Mouse (Mus musculus): Measurements from ENCODE around the gene Mipep. TPM values are rescaled to one million over a fixed set of nuclear protein-coding genes. Genes with fewer than 3 reads are reported as not detected.

The Mipep gene
- polyA plus RNA-seq, 1 experiment from 2014 or later = 23.6 TPM

GRCm38 (mm10) chr14:60805871-60806270 is 21.5 kb downstream of the Mipep start:
- Histone ChIP-seq H3K9ac (no peak overlapping the region), H3K9me3 (no peaks in the 10 kb centered on the region), H3K4me1 (0 out of 2 replicates have a peak, but pooled peaks cover 9% of the 10 kb centered on the region), H3K4me2 (no peak overlapping the region), H3K27ac (no peak overlapping the region), H3K27me3 (no peaks in the 10 kb centered on the region), H3K36me3 (peaks cover 17% of the 10 kb centered on the region; the same call in 1 of the 2 replicates), H3K4me3 (no peak overlapping the region)
- no peak for ATAC-seq (ENCODE audit: borderline replicate concordance, extremely low read depth, low FRiP score, low TSS enrichment)
- WGBS = 94% methylated on average over 1 of the region's 1 CpGs

DNA sequence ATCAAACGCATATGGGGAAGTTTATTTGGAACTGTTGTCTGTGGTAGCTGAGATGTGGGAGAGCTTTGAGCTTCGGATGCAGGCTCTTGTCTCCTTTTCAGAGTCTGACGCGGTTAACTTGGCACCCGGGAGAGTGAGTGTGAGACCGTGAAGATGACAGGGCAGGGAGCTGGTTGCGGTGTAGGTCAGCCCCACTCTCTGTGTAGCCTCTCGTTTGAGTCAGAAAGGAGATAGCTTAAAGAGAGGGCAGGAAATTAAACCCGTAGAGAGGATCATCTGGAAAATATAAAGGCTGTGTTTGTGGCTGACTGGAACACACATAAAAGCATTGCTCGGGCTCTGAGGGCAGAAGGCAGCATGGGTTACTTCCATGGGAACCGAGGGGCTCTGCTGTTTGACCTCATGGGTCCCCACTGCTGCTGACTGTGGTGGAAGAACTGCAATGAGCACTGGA is 22.5 kb downstream of the Mipep start:
- H3K27ac ChIP-seq = peak overlapping the region; percentile 26; the same call in 1 of the 2 replicates
- ATAC-seq (ENCODE audit: borderline replicate concordance, extremely low read depth, low FRiP score, low TSS enrichment) = no peak
- 30% methylated on average over 11 of the region's 11 CpGs for WGBS

DNA sequence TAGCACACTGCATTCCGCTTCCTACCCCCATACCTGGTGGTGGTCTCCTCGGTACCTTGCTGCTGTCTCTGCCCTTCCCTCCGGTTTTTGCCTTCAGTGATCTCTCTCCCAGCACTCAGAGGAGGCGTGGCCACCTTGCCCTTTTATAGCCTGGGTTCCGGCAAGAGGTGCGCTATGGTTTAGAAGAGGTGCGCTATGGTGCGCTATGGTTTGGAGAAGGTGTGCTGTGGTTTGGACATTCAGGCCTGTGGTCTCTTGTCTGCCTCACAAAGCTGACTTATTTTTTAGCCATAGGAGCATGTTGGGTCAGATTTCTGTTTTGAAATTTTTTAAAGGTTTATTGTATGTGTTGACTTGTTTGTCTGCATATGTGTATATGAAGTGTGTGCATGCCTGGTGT is 25.5 kb downstream of the Mipep start:
- Histone ChIP-seq H3K36me3 (peaks cover 10% of the 10 kb centered on the region; the same call in 1 of the 2 replicates), H3K9me3 (no peaks in the 10 kb centered on the region), H3K9ac (no peak overlapping the region), H3K27ac (no peak overlapping the region), H3K4me2 (no peak overlapping the region), H3K27me3 (no peaks in the 10 kb centered on the region), H3K4me1 (0 out of 2 replicates have a peak, but pooled peaks cover 11% of the 10 kb centered on the region), H3K4me3 (no peak overlapping the region)
- WGBS = 89% methylated on average over 8 of the region's 8 CpGs
- ATAC-seq (ENCODE audit: borderline replicate concordance, extremely low read depth, low FRiP score, low TSS enrichment) = no peak

More for the DNA sequence above, 22.5 kb downstream of the Mipep start:
- Histone ChIP-seq H3K4me3 (no peak overlapping the region), H3K4me1 (0 out of 2 replicates have a peak, but pooled peaks cover 9% of the 10 kb centered on the region), H3K4me2 (no peak overlapping the region), H3K9ac (no peak overlapping the region), H3K27me3 (no peaks in the 10 kb centered on the region), H3K36me3 (peaks cover 15% of the 10 kb centered on the region; the same call in 1 of the 2 replicates), H3K9me3 (no peaks in the 10 kb centered on the region)

- Histone ChIP-seq H3K9me3 (no peaks in the 10 kb centered on the region), H3K36me3 (peaks cover 10% of the 10 kb centered on the region; the same call in 1 of the 2 replicates), H3K9ac (no peak overlapping the region), H3K4me1 (0 out of 2 replicates have a peak, but pooled peaks cover 11% of the 10 kb centered on the region), H3K27me3 (no peaks in the 10 kb centered on the region), H3K4me3 (no peak overlapping the region), H3K4me2 (no peak overlapping the region), H3K27ac (no peak overlapping the region)
- 81% methylated on average over 4 of the region's 4 CpGs for WGBS
- ATAC-seq (ENCODE audit: borderline replicate concordance, extremely low read depth, low FRiP score, low TSS enrichment) = no peak
Observed at GRCm38 (mm10) chr14:60811547-60811946, 27.2 kb downstream of the Mipep start.

DNA sequence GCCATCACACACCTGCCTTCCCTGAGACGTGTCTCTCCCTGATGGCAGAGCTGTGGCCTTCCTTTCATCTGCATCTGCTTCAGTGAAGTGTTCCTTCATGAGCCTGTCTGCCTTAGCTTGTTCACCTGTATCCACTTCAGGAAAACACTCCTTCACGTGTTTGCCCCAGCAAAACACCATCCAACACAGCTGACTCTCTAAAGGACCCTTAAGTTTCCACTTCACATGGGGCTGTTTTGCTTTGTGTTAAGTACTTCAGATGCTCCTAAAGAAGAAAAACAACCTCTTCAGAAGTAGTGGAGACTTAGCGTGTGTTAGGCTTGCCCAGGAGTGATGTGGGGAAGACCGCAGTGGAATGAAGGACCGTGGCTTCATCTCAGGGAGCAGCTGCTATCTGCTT is 30.7 kb downstream of the Mipep start:
- Histone ChIP-seq H3K36me3 (0 out of 2 replicates have a peak, but pooled peaks cover 7% of the 10 kb centered on the region), H3K4me3 (no peak overlapping the region), H3K27ac (no peak overlapping the region), H3K27me3 (no peaks in the 10 kb centered on the region), H3K4me2 (no peak overlapping the region), H3K4me1 (peaks cover 11% of the 10 kb centered on the region), H3K9ac (no peak overlapping the region), H3K9me3 (no peaks in the 10 kb centered on the region)
- WGBS = 65% methylated on average over 5 of the region's 5 CpGs
- ATAC-seq (ENCODE audit: borderline replicate concordance, extremely low read depth, low FRiP score, low TSS enrichment) = peak; percentile 49; the same call in 1 of the 2 replicates

DNA sequence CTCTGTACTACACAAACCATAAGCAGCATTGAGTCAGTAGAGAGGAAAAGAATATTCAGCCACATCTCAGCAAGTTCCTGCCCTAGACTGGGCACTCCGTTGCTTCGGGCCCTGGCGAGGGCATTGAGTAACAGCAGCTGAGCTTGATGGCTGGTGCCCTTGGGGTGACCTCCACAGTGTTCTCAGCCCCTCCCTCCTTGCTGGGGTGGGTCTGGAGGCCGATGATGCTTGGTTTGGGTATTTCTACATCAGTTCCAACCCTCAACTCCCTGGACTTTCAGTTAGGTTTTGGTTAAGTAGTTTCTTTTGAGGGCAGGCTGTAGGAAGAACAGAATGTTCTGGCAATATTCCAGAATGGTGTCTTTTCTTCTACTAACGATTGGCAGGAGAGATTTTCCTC is 33.7 kb downstream of the Mipep start:
- H3K9me3 ChIP-seq = no peaks in the 10 kb centered on the region
- ATAC-seq (ENCODE audit: borderline replicate concordance, extremely low read depth, low FRiP score, low TSS enrichment) = peak; percentile 52; the same call in 1 of the 2 replicates
- WGBS = 48% methylated on average over 5 of the region's 5 CpGs
- H3K4me1 ChIP-seq = peaks cover 11% of the 10 kb centered on the region
- H3K4me2 ChIP-seq = no peak overlapping the region
- H3K27ac ChIP-seq = no peak overlapping the region
- no peak overlapping the region for H3K4me3 ChIP-seq
- no peaks in the 10 kb centered on the region for H3K27me3 ChIP-seq
- H3K36me3 ChIP-seq = 0 out of 2 replicates have a peak, but pooled peaks cover 7% of the 10 kb centered on the region
- H3K9ac ChIP-seq = no peak overlapping the region

DNA sequence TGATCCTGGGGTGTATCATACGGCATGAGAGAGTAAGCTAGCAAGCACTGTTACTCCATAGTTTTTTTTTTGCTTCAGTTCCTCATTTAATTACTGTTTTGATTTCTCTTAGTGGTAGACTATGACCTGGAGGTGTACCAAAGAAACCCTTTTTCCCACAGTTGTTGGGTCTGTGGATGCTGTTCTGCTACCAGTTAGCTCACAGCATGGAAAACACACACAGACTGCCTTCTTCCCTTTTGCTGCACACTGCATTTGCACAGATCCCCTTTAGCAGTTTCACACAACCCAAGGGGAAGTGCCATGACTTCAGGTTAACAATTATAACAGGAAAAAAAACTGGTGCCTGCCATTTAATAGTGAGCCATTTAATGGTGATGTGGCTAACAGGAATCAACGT is 45.7 kb downstream of the Mipep start:
- Histone ChIP-seq H3K4me1 (no peaks in the 10 kb centered on the region), H3K4me2 (no peak overlapping the region), H3K27ac (no peak overlapping the region), H3K9me3 (0 out of 2 replicates have a peak, but pooled peaks cover 5% of the 10 kb centered on the region), H3K4me3 (no peak overlapping the region), H3K27me3 (no peaks in the 10 kb centered on the region), H3K36me3 (peaks cover 20% of the 10 kb centered on the region), H3K9ac (no peak overlapping the region)
- no peak for ATAC-seq (ENCODE audit: borderline replicate concordance, extremely low read depth, low FRiP score, low TSS enrichment)
- 86% methylated on average over 2 of the region's 2 CpGs for WGBS

GRCm38 (mm10) chr14:60836709-60837108 is 52.3 kb downstream of the Mipep start:
- H3K4me2 ChIP-seq = no peak overlapping the region
- no peaks in the 10 kb centered on the region for H3K27me3 ChIP-seq
- 0 out of 2 replicates have a peak, but pooled peaks cover 5% of the 10 kb centered on the region for H3K9me3 ChIP-seq
- whole genome bisulfite sequencing = 79% methylated on average over 6 of the region's 6 CpGs
- no peak overlapping the region for H3K4me3 ChIP-seq
- no peak overlapping the region for H3K27ac ChIP-seq
- peaks cover 18% of the 10 kb centered on the region for H3K4me1 ChIP-seq
- H3K36me3 ChIP-seq = peaks cover 8% of the 10 kb centered on the region
- ATAC-seq (ENCODE audit: borderline replicate concordance, extremely low read depth, low FRiP score, low TSS enrichment) = no peak
- H3K9ac ChIP-seq = no peak overlapping the region

GRCm38 (mm10) chr14:60839654-60840053 is 55.3 kb downstream of the Mipep start:
- no peaks in the 10 kb centered on the region for H3K27me3 ChIP-seq
- no peak overlapping the region for H3K9ac ChIP-seq
- WGBS = 74% methylated on average over 8 of the region's 8 CpGs
- no peaks in the 10 kb centered on the region; the same call in 1 of the 2 replicates for H3K36me3 ChIP-seq
- H3K4me1 ChIP-seq = peaks cover 40% of the 10 kb centered on the region
- ATAC-seq (ENCODE audit: borderline replicate concordance, extremely low read depth, low FRiP score, low TSS enrichment) = no peak
- H3K4me2 ChIP-seq = no peak overlapping the region
- 0 out of 2 replicates have a peak overlapping the region, but pooled peaks have one; percentile 7 for H3K27ac ChIP-seq
- H3K4me3 ChIP-seq = no peak overlapping the region
- H3K9me3 ChIP-seq = no peaks in the 10 kb centered on the region

DNA sequence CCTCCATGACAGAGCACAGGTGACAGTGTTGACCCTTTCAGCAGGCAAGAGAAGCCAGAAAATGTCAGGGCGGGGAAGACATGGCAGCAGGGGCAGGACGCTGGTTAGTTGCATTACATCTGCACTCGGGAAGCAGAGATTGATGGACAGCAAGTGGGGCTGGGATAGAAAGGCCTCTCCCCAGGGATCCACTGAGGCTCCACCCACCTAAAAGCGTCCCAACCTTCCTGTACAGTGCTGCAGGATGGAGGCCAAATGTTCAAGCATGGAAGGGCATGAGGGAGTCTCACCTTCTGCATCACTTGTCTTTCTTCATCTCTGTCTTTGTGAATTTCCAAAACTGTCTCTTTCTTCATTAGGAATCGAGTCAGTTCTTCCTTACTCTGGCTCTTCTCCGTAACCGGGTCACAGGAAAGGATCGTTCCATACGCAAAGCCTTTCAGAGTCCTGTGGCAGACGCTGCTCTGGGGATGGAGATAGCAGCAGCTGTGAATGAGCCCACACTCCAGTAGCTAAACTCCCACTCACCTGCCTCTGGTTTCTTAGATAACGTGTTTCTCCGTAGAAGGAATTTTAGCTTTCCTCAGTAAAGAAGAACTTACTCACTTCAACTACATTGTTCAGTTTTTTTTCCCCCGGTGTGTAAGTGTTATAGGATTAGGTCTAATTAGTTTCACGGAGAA is 57.7 kb downstream of the Mipep start:
- H3K9me3 ChIP-seq = no peaks in the 10 kb centered on the region
- no peak overlapping the region for H3K4me3 ChIP-seq
- no peak overlapping the region for H3K9ac ChIP-seq
- H3K4me2 ChIP-seq = no peak overlapping the region
- H3K4me1 ChIP-seq = peaks cover 51% of the 10 kb centered on the region
- peak overlapping the region; percentile 20; the same call in 1 of the 2 replicates for H3K27ac ChIP-seq
- H3K36me3 ChIP-seq = 0 out of 2 replicates have a peak, but pooled peaks cover 2% of the 10 kb centered on the region
- ATAC-seq (ENCODE audit: borderline replicate concordance, extremely low read depth, low FRiP score, low TSS enrichment) = no peak
- WGBS = 48% methylated on average over 14 of the region's 14 CpGs
- H3K27me3 ChIP-seq = no peaks in the 10 kb centered on the region

- ATAC-seq (ENCODE audit: borderline replicate concordance, extremely low read depth, low FRiP score, low TSS enrichment) = no peak
- Histone ChIP-seq H3K4me3 (no peak overlapping the region), H3K27me3 (no peaks in the 10 kb centered on the region), H3K27ac (peak overlapping the region; percentile 46; the same call in 1 of the 2 replicates), H3K4me2 (no peak overlapping the region), H3K9ac (no peak overlapping the region), H3K9me3 (no peaks in the 10 kb centered on the region), H3K4me1 (peaks cover 44% of the 10 kb centered on the region), H3K36me3 (0 out of 2 replicates have a peak, but pooled peaks cover 3% of the 10 kb centered on the region)
- WGBS = 58% methylated on average over 7 of the region's 7 CpGs
Observed at GRCm38 (mm10) chr14:60843596-60843995, 59.2 kb downstream of the Mipep start.
